Mouse (Mus musculus): ENCODE results near the gene Ifit1bl2.
"Not testable (repeated sequence)": the region's sequence is repeated elsewhere in the genome, so short reads cannot be mapped to it uniquely, and the experiment has no call there.

Gene Ifit1bl2

GRCm38 (mm10) chr19:34610118-34610517 is 30.4 kb downstream of the Ifit1bl2 start:
- DNase-seq (ENCODE audit: inconsistent ontology term), result not testable (repeated sequence)

- peak; percentile 93 for DNase-seq (ENCODE audit: inconsistent ontology term)
These were observed 33.1 kb downstream of the Ifit1bl2 start, which contains the start of gene Ifit3b for GRCm38 (mm10) chr19:34607237-34608051. Gene Ifit3b, plus strand, starts transcription at chr19:34607970.

GRCm38 (mm10) chr19:34605472-34605871 is 35.1 kb downstream of the Ifit1bl2 start:
- DNase-seq (ENCODE audit: inconsistent ontology term), result no peak

- DNase-seq (ENCODE audit: inconsistent ontology term), result not testable (repeated sequence)
These were observed 38.7 kb downstream of the Ifit1bl2 start, which contains the start of gene Ifit1bl1 for GRCm38 (mm10) chr19:34601888-34602287. Gene Ifit1bl1, minus strand, starts transcription at chr19:34601956.

GRCm38 (mm10) chr19:34599250-34599649 is 41.3 kb downstream of the Ifit1bl2 start:
- not testable (repeated sequence) for DNase-seq (ENCODE audit: inconsistent ontology term)

- peak; percentile 81 for DNase-seq (ENCODE audit: inconsistent ontology term)
These were observed 42.2 kb downstream of the Ifit1bl2 start for GRCm38 (mm10) chr19:34598341-34598740.

DNA sequence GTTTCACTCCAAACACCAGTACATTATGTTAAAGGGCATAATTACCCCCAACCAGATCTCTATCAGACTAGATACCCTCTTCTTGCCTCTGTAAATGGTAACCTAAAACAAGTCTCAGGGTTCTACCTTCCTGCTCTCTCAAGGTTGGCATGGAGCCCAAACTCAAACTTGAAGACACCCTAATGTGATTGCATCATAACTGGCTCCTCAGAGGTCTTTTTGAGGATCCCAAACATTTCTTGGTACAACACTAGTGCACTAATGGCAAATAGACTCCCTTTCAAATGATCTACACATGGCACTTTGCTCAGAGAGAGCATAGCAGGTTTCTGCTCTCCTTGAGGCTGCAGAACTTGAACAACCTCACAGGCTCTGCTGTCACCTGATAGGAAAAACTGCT is 43.7 kb downstream of the Ifit1bl2 start:
- DNase-seq (ENCODE audit: inconsistent ontology term), result no peak

GRCm38 (mm10) chr19:34594523-34594922 is 46.0 kb downstream of the Ifit1bl2 start:
- not testable (repeated sequence) for DNase-seq (ENCODE audit: inconsistent ontology term)

DNA sequence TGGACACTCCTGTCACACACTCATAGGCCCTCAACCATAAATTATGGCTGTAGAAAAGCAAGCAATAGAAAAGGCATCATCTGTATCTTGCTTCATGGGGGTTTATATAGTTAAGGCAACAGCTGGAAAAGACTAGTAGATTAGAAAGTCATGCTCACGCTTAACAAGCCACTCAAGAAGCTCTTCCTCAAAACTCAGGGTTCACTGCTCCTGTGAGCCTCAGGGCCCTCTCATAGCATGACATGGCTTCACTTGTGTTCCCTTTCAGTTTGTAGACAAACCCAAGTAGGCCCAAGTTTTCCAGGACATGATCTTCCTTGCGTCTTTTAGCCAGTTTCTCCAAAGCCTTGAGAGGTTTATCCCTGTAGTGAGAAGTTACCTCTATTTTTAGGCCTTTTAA is 47.1 kb downstream of the Ifit1bl2 start:
- DNase-seq (ENCODE audit: inconsistent ontology term), result no peak

DNA sequence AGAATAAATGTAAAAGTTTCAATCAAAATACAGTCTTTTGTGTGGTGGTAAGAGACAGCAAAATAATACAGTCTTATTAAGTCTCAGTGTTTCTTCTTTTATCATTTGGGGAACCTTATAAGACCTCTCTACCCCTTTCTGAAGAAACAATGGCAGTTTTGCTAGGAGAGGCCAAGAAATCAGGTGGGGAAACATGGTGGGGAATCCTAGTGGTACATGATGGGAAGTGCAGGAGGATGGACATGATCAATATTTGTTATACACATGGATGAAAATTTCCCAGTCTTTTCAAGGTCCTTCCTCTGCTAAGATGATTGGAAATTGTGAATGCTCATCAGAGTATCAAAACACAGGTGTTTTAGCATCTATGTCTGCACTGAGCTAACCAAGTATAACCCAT is 51.6 kb downstream of the Ifit1bl2 start:
- DNase-seq (ENCODE audit: inconsistent ontology term), result no peak

- not testable (repeated sequence) for DNase-seq (ENCODE audit: inconsistent ontology term)
These were observed 52.4 kb downstream of the Ifit1bl2 start for GRCm38 (mm10) chr19:34587898-34588692.

DNA sequence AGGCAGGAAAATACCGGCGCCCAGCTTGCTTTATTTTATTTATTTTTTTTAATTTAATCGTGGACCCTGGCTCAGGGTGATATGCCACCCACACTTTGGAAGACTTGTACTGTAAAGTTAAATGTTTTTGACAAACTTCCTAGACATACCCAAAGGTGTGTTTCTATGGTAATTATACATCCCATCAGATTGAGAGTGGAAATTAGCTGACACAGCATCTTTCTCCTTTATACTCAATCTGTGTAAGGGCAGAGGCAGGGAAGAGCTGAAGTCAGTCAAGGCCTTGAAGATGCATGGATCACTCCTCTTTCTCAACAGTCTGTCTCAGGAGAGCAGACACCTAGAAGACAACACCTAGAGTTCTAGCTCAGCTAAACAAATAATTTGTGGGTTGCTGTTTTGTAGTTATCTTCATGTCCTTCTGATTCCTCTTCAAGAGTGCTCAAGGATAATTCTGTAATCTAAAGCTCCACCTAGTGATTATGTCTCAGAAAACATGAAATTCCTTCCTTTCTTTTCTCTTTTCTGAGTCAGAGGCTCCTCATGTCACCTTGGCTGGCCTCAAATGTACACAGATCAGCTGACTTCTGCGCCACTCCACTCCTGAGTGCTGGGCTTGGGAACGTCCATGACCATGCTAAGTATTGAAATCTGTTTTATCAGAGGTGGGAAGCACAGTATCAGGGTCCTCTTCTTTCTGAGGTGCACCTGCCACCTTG is 54.6 kb downstream of the Ifit1bl2 start:
- DNase-seq (ENCODE audit: inconsistent ontology term), result peak; percentile 37

DNA sequence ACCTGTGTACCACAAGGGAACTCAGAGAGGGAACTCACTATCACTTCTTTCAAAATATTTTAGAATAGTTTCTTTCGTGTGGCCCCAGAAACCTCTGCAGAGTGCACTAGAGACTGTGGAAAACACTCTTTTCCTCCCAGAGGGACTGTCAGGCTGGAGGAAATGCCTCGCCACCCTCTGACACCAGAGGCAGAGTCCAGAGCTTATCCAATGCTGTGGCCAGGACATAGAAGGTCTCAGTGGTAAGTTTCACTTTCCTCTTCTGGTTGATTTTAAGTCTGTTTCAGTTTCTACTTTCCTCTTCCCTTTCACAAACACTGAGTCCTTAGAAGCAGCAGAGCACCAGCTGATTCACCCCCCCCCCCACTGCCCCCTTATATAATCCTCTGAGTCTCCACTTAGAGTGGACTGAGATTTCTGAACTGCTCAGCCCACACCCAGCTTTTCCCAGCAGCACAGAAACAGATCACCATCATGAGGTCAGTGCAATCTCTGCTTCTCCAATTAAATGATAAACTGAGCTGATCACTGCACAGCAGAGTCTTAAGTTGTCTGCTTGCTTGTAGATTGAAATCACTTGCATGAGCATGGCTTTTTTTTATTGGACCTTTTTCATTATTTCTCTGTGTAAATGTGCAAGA is 57.3 kb downstream of the Ifit1bl2 start, which contains the start of gene Ifit3:
Gene Ifit3, plus strand, starts transcription at position 406 of the 641 bp plus-strand sequence.
- peak; percentile 65 for DNase-seq (ENCODE audit: inconsistent ontology term)

DNA sequence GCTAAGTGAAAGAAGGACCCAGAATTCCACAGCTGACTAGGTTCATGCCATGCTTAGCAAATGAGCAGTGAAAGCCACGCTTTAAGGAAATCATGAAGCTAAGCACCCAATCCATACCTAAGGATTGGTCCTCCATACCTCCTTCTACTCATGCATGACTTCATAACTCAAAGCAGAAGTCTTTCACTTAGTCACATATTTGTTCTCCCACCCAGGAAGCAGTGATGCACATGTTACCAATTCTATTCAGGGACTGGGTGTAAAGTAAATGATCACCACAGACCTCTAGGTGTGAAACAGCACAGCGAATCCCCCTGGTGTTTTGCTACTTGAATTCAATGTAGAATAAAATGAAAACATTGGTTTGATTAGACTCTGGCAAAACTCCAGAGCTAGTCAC is 57.8 kb downstream of the Ifit1bl2 start:
- not testable (repeated sequence) for DNase-seq (ENCODE audit: inconsistent ontology term)

GRCm38 (mm10) chr19:34577121-34577520 is 63.4 kb downstream of the Ifit1bl2 start:
- DNase-seq (ENCODE audit: inconsistent ontology term), result peak; percentile 57

- DNase-seq (ENCODE audit: inconsistent ontology term), result no peak
These were observed 66.9 kb downstream of the Ifit1bl2 start for GRCm38 (mm10) chr19:34573650-34574049.

DNA sequence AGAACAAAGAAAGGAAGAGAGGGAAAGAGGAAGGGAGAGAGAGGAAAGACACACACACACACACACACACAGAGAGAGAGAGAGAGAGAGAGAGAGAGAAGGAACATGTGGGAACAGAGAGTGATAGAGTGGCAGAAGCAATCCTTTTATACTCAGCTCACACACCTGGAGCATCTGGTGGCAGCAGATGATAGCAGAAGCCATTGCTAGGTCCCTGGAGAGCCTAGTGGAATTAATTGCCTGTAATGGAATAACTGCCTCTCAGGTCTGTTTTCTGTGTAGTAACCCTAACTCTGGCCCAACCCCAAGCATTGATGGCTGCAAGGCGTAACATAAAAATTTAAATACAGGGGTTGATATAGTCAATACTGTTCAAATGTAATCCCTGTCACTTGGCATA is 69.5 kb downstream of the Ifit1bl2 start:
- DNase-seq (ENCODE audit: inconsistent ontology term), result no peak

DNA sequence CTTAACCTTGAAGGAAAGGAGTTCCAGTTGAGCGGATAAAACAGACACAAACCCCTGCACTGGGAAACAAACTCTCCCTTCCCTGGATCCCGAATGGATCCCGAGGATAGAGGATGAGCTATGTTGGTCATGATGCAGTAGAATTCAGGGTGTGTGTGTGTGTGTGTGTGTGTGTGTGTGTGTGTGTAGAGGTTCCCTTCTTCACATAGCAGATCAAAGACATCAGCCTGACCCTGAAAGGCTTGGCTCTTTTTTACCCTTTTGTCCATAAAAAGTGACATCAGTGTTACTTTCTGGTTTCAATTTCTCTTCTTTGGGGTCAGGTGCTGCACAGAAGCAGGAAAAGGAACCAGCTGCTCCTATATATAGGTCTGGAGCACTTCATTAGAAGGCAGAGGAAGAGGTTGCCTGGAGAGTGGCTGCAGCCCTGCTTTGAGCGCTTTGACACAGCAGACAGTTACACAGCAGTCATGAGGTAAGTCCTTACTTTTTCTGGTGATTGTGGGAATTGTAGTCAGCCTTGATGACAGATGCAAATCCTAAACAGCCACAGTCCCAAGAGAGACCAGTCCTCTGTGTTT is 70.6 kb downstream of the Ifit1bl2 start:
- no peak for DNase-seq (ENCODE audit: inconsistent ontology term)

GRCm38 (mm10) chr19:34568988-34569895 is 71.3 kb downstream of the Ifit1bl2 start:
- DNase-seq (ENCODE audit: inconsistent ontology term), result no peak
